Mouse (Mus musculus) heart, embryonic 13.5 days (tissue): ENCODE measurements around the gene Plxnd1. TPM values are rescaled to one million over a fixed set of nuclear protein-coding genes. Genes with fewer than 3 reads are reported as not detected.

Source experiments
- ATAC-seq: fragments of 200-750 bp; cut with Nextera tagmentation; 2 replicates; pipeline ENCODE4 v1.8.0; 2017; ENCODE audit warnings: moderate TSS enrichment; ENCODE audit not compliant: insufficient number of reproducible peaks, low FRiP score, low TSS enrichment; ENCODE audit errors: extremely low read depth
- H3K27ac ChIP-seq: fragments of 300-500 bp; sonication (generic); replicated peaks from 2 replicates; pipeline ENCODE4 v1.5.1; 2015; ENCODE audit warnings: moderate library complexity, mild to moderate bottlenecking, inconsistent platforms
- H3K27me3 ChIP-seq: fragments of 300-500 bp; sonication (generic); replicated peaks from 2 replicates; pipeline ENCODE4 v1.6.1; 2015; ENCODE audit warnings: mild to moderate bottlenecking, inconsistent platforms
- H3K36me3 ChIP-seq: fragments of 300-500 bp; sonication (generic); 2 replicates; pipeline ENCODE4 v1.6.1; 2015; ENCODE audit warnings: mild to moderate bottlenecking, inconsistent platforms
- H3K4me1 ChIP-seq: fragments of 300-500 bp; sonication (generic); 2 replicates; pipeline ENCODE4 v1.6.1; 2015; ENCODE audit warnings: inconsistent platforms
- H3K4me2 ChIP-seq: fragments of 300-500 bp; sonication (generic); 2 replicates; pipeline ENCODE4 v1.6.1; 2015; ENCODE audit warnings: inconsistent platforms, mild to moderate bottlenecking, moderate library complexity
- H3K4me3 ChIP-seq: fragments of 300-500 bp; sonication (generic); 2 replicates; pipeline ENCODE4 v1.5.1; 2015; ENCODE audit warnings: moderate library complexity, mild to moderate bottlenecking, inconsistent platforms
- H3K9ac ChIP-seq: fragments of 300-500 bp; sonication (generic); 2 replicates; pipeline ENCODE4 v1.6.1; 2015; ENCODE audit warnings: inconsistent platforms, mild to moderate bottlenecking, moderate library complexity
- H3K9me3 ChIP-seq: fragments of 300-500 bp; sonication (generic); 2 replicates; pipeline ENCODE4 v1.6.1; 2016; ENCODE audit warnings: inconsistent platforms
- WGBS: fragments of 180-500 bp; shearing (Covaris S2); methylation state at CpG from one replicate; pipeline ENCODE4 v1.1.7; 2015; ENCODE audit warnings: mixed read lengths; 5-methylcytosine and 5-hydroxymethylcytosine counted together
- polyA plus RNA-seq: library from polyadenylated mRNA; unstranded; fragments of >200 nt; fragmentation: Nextera tagmentation; extraction: Ambion mirVana; gene quantifications from 2 replicates; pipeline ENCODE4 v1.2.1, GENCODE M21; 2015

Plxnd1 gene
- polyA plus RNA-seq, 1 experiment from 2014 or later, result 39.6 TPM

DNA sequence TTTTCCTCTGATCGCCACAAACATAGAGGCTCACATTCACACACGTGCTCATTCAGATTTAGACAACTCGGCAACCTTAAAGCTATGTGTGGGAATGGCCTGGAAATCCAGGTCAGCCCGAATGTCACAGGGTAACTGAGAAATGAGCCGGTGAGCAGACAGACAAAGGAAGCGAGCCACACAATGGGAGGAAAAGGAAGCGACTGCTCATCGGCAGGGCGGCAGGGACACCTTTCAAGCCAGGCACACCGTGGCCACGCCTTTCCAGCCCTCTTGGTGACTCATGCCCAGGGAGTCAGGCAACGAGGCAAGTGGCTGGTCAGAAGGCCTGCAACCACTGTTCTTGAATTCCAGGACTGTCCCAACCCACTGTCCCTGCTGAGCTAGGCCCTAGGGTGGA lies 14.6 kb upstream of the Plxnd1 start:
- Histone ChIP-seq H3K9ac (no peak overlapping the region), H3K36me3 (no peaks in the 10 kb centered on the region), H3K4me1 (peaks cover 34% of the 10 kb centered on the region), H3K27me3 (no peaks in the 10 kb centered on the region), H3K4me3 (no peak overlapping the region), H3K9me3 (no peaks in the 10 kb centered on the region), H3K4me2 (no peak overlapping the region), H3K27ac (peak overlapping the region; percentile 37)
- WGBS, result 55% methylated on average over 12 of the region's 12 CpGs
- no peak for ATAC-seq

GRCm38 (mm10) chr6:116007561-116008173 lies 12.9 kb upstream of the Plxnd1 start:
- Histone ChIP-seq H3K4me1 (peaks cover 49% of the 10 kb centered on the region), H3K4me2 (peak overlapping the region; percentile 35), H3K36me3 (no peaks in the 10 kb centered on the region), H3K9ac (no peak overlapping the region), H3K27ac (no peak overlapping the region; the same call in 1 of the 2 replicates), H3K4me3 (no peak overlapping the region), H3K9me3 (no peaks in the 10 kb centered on the region), H3K27me3 (no peaks in the 10 kb centered on the region)
- ATAC-seq, result no peak
- WGBS, result 18% methylated on average over 9 of the region's 9 CpGs

DNA sequence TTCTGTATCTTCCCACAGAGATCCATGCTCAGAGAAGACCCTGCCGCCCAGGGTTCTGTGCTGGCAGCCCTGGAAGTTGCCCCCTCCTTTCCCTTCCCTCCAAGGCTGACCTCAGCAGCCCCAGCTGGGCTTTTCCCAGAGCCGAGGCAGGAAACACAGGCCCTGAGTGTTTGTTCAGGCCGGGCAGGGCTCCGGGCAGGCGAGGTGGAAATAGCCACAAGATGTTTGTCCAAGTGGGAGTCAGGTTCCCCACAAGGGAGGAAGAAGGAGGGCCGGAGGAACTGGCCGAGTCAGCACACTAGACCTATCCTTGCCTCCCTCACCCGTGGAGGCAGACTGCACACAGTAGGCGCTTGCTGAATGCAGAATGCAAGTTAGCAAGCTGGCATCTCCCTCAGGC lies 11.9 kb upstream of the Plxnd1 start:
- Histone ChIP-seq H3K4me3 (no peak overlapping the region), H3K27ac (peak overlapping the region; percentile 86), H3K36me3 (no peaks in the 10 kb centered on the region), H3K27me3 (no peaks in the 10 kb centered on the region), H3K9ac (peak overlapping the region; percentile 47), H3K9me3 (no peaks in the 10 kb centered on the region), H3K4me1 (peaks cover 55% of the 10 kb centered on the region), H3K4me2 (no peak overlapping the region)
- WGBS, result 29% methylated on average over 9 of the region's 9 CpGs
- 0 out of 2 replicates have a peak, but pooled peaks have one; percentile 12 for ATAC-seq

- H3K9ac ChIP-seq, result no peak overlapping the region; the same call in 1 of the 2 replicates
- peak overlapping the region; percentile 86 for H3K27ac ChIP-seq
- no peaks in the 10 kb centered on the region for H3K9me3 ChIP-seq
- H3K4me1 ChIP-seq, result peaks cover 55% of the 10 kb centered on the region
- no peaks in the 10 kb centered on the region for H3K36me3 ChIP-seq
- ATAC-seq, result no peak
- H3K4me2 ChIP-seq, result no peak overlapping the region
- no peaks in the 10 kb centered on the region for H3K27me3 ChIP-seq
- 81% methylated on average over 4 of the region's 4 CpGs for WGBS
- no peak overlapping the region for H3K4me3 ChIP-seq
These were observed 11.1 kb upstream of the Plxnd1 start for GRCm38 (mm10) chr6:116005959-116006288.

DNA sequence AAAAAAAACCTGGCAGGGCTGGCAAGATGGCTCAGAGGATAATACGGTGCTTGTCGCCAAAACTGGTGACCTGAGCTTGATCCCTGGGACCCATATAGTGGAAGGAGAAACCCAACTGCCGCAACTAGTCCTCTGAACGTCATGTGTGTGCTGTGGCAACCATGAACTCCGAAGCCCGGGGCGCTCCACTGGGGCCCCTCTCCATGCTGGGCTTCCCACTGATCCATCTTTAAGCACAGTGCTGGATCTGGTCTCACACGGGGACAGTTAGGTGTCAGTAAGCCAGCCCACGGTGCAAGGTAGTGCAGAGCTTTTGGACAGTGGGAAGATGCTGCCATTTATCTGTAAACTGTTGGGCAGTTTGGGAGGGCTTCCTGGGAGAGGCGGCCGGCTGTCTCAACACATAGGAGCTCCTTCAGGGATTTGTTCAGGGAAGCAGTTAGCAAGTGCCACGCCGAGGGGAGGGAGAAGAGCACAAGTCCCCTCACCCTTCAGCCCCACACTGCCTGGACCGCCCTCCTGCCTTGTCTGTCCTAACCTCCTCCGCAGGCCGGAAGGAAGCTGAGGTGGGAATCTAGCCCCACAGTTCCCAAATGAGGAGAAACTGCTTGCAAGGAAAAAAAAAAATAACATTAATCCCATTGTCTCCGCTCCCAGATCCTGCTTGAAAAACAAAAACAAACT lies 10.6 kb upstream of the Plxnd1 start:
- H3K4me2 ChIP-seq, result no peak overlapping the region
- no peaks in the 10 kb centered on the region for H3K27me3 ChIP-seq
- no peaks in the 10 kb centered on the region for H3K9me3 ChIP-seq
- 73% methylated on average over 17 of the region's 17 CpGs for WGBS
- peak overlapping the region; percentile 86 for H3K27ac ChIP-seq
- H3K4me1 ChIP-seq, result peaks cover 53% of the 10 kb centered on the region
- no peak for ATAC-seq
- no peak overlapping the region for H3K4me3 ChIP-seq
- no peaks in the 10 kb centered on the region for H3K36me3 ChIP-seq
- no peak overlapping the region for H3K9ac ChIP-seq

DNA sequence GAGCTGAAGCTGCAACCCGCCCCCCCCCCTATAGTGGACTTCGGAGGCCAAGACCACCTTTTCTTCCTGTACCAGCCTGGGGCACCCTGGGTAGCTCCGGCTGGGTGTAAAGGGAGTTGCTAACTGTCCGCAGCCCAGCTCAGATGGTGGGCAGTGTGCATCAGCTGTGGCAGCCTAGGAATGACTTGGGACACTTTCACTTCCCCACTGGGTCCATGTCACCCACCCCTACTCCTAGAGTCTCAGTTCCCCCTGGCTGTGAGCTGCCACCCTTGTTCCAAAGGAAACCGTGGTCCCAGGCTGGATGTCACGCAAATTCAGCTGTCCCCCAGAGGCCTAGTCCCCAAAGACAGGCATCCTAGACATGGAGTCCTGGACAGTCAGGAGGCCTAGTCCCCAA lies 9.9 kb upstream of the Plxnd1 start:
- Histone ChIP-seq H3K27me3 (no peaks in the 10 kb centered on the region), H3K36me3 (no peaks in the 10 kb centered on the region), H3K4me2 (no peak overlapping the region), H3K27ac (peak overlapping the region; percentile 86), H3K9ac (peak overlapping the region; percentile 59; the same call in 1 of the 2 replicates), H3K4me1 (peaks cover 53% of the 10 kb centered on the region), H3K4me3 (no peak overlapping the region), H3K9me3 (no peaks in the 10 kb centered on the region)
- ATAC-seq, result no peak
- 87% methylated on average over 6 of the region's 6 CpGs for WGBS

GRCm38 (mm10) chr6:116004069-116004468 lies 9.3 kb upstream of the Plxnd1 start:
- ATAC-seq, result no peak
- Histone ChIP-seq H3K9me3 (no peaks in the 10 kb centered on the region), H3K9ac (peak overlapping the region; percentile 59; the same call in 1 of the 2 replicates), H3K27ac (peak overlapping the region; percentile 86), H3K4me2 (0 out of 2 replicates have a peak overlapping the region, but pooled peaks have one; percentile 9), H3K4me1 (peaks cover 56% of the 10 kb centered on the region), H3K36me3 (no peaks in the 10 kb centered on the region), H3K27me3 (no peaks in the 10 kb centered on the region), H3K4me3 (no peak overlapping the region)
- WGBS, result 11% methylated on average over 7 of the region's 7 CpGs

DNA sequence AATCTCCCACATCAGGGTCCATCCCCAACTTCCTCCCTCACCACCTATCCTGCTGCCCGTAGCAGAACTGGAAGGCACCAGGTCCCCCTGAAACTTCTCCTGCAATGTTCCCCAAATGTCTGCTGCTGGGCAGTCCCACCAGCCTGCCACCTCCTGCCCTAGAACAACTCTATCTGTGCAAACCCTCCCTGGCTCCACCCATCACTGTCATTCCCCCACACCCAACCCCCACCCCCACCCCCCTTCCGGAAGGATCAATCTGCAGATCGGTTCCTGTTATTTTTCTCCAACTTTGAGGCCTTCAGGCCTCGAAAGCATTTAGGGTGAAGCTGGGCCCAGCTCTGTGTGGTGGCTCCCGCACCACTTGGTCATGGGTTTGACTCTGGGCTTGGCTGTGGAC lies 8.7 kb upstream of the Plxnd1 start:
- no peak overlapping the region for H3K4me3 ChIP-seq
- peak overlapping the region; percentile 59; the same call in 1 of the 2 replicates for H3K9ac ChIP-seq
- WGBS, result 49% methylated on average over 5 of the region's 5 CpGs
- peak overlapping the region; percentile 86 for H3K27ac ChIP-seq
- no peak for ATAC-seq
- H3K27me3 ChIP-seq, result no peaks in the 10 kb centered on the region
- no peaks in the 10 kb centered on the region for H3K36me3 ChIP-seq
- H3K4me1 ChIP-seq, result peaks cover 62% of the 10 kb centered on the region
- no peaks in the 10 kb centered on the region for H3K9me3 ChIP-seq
- H3K4me2 ChIP-seq, result 0 out of 2 replicates have a peak overlapping the region, but pooled peaks have one; percentile 9

GRCm38 (mm10) chr6:116002311-116003104 lies 7.7 kb upstream of the Plxnd1 start:
- no peak for ATAC-seq
- 65% methylated on average over 12 of the region's 12 CpGs for WGBS
- Histone ChIP-seq H3K9ac (peak overlapping the region; percentile 3; the same call in 1 of the 2 replicates), H3K27me3 (no peaks in the 10 kb centered on the region), H3K4me3 (no peak overlapping the region), H3K27ac (peak overlapping the region; percentile 61), H3K9me3 (no peaks in the 10 kb centered on the region), H3K4me2 (no peak overlapping the region), H3K36me3 (no peaks in the 10 kb centered on the region), H3K4me1 (peaks cover 65% of the 10 kb centered on the region)

DNA sequence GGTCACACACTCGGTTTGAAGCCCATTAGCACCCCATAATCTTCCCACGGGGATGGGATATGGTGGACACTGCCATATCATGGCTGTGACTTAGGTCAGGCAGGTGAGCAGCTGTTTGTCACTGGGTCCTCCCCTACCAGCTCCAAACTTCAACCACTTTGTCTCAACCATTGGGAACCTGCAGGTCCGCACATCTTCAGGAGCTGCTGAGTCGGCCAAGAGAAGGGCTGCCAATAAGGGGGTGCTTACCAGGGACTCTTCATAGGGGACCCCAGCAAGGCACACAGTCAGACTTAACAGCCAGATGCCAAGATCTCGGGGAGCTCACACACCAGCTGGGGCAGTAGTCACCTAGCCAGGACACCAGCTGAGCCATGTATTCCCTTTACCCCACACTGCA lies 6.0 kb upstream of the Plxnd1 start:
- peaks cover 65% of the 10 kb centered on the region for H3K4me1 ChIP-seq
- no peak overlapping the region for H3K4me2 ChIP-seq
- H3K9me3 ChIP-seq, result no peaks in the 10 kb centered on the region
- no peak for ATAC-seq
- no peaks in the 10 kb centered on the region for H3K36me3 ChIP-seq
- WGBS, result 75% methylated on average over 5 of the region's 5 CpGs
- H3K4me3 ChIP-seq, result no peak overlapping the region
- H3K27me3 ChIP-seq, result no peaks in the 10 kb centered on the region
- H3K27ac ChIP-seq, result no peak overlapping the region
- no peak overlapping the region for H3K9ac ChIP-seq

DNA sequence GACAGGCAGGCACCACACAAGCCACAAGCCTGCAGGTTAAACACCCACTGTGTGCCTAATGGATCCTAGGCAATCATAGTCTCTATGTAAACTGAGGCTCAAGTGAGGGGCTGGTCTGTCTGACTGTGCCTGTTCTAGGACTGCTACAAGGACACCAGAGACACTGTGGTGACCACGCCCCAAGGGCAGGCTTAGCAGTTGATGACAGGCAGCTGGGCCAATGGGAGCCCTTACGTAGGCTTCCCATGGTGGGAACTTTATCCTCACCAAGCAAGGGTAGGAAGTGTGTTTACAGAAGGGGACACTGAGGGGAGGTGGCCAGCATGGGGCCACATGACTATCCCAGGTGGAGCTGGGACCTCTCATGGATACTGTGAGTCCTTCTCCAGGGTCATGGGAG lies 4.4 kb upstream of the Plxnd1 start:
- no peak overlapping the region for H3K9ac ChIP-seq
- H3K4me2 ChIP-seq, result 0 out of 2 replicates have a peak overlapping the region, but pooled peaks have one; percentile 24
- H3K36me3 ChIP-seq, result no peaks in the 10 kb centered on the region
- peaks cover 64% of the 10 kb centered on the region for H3K4me1 ChIP-seq
- H3K9me3 ChIP-seq, result peaks cover 10% of the 10 kb centered on the region
- H3K4me3 ChIP-seq, result no peak overlapping the region
- ATAC-seq, result no peak
- peak overlapping the region; percentile 88 for H3K27ac ChIP-seq
- peaks cover 8% of the 10 kb centered on the region for H3K27me3 ChIP-seq
- WGBS, result 74% methylated on average over 2 of the region's 2 CpGs
